Mouse (Mus musculus) thymus, adult 2 months (tissue): ENCODE data around the gene Lamb3.

Experiments
- CTCF ChIP-seq: fragments of 200-500 bp; IDR thresholded peaks from 2 replicates; pipeline ENCODE4 v1.5.1; 2012; ENCODE audit warnings: mild to moderate bottlenecking, control low read depth, low read length, moderate library complexity, borderline replicate concordance; ENCODE audit not compliant: control insufficient read depth, poor library complexity, insufficient read depth; ENCODE audit errors: extremely low read depth
- POLR2A ChIP-seq: fragments of 200-500 bp; IDR thresholded peaks from 2 replicates; pipeline ENCODE4 v1.6.1; 2012; ENCODE audit warnings: mild to moderate bottlenecking, low read length, control low read depth, moderate library complexity; ENCODE audit not compliant: control insufficient read depth, poor library complexity, insufficient read depth; ENCODE audit errors: extremely low read depth

- TF ChIP-seq CTCF (no peak), POLR2A (no peak)
Measured at GRCm38 (mm10) chr1:193230531-193230930, 23.0 kb downstream of the Lamb3 start.
